Mouse (Mus musculus) thymus, postnatal 14 days (tissue): ENCODE data around the gene Epb41l2.
A peak's percentile ranks its signal among the peaks of the same experiment; 100 is the strongest.

Experiments
- DNase-seq: peaks from one replicate; pipeline ENCODE4 v3.0.0; 2021

Epb41l2 gene

GRCm38 (mm10) chr10:25365708-25366107 lies 6.1 kb downstream of the Epb41l2 start:
- DNase-seq = no peak

- no peak for DNase-seq
These were observed 7.1 kb downstream of the Epb41l2 start for GRCm38 (mm10) chr10:25366691-25367090.

GRCm38 (mm10) chr10:25368928-25369327 lies 9.3 kb downstream of the Epb41l2 start:
- no peak for DNase-seq

- no peak for DNase-seq
These were observed 10.1 kb downstream of the Epb41l2 start for GRCm38 (mm10) chr10:25369691-25370090.

- DNase-seq = no peak
These were observed 11.7 kb downstream of the Epb41l2 start for GRCm38 (mm10) chr10:25371336-25371735.

- DNase-seq = no peak
These were observed 12.3 kb downstream of the Epb41l2 start for GRCm38 (mm10) chr10:25371915-25372371.

- DNase-seq = no peak
These were observed 13.0 kb downstream of the Epb41l2 start for GRCm38 (mm10) chr10:25372510-25373148.

- no peak for DNase-seq
These were observed 15.4 kb downstream of the Epb41l2 start for GRCm38 (mm10) chr10:25375036-25375435.

- DNase-seq = no peak
These were observed 21.3 kb downstream of the Epb41l2 start for GRCm38 (mm10) chr10:25380746-25381481.

- no peak for DNase-seq
These were observed 22.4 kb downstream of the Epb41l2 start for GRCm38 (mm10) chr10:25381951-25382350.

- no peak for DNase-seq
These were observed 23.6 kb downstream of the Epb41l2 start for GRCm38 (mm10) chr10:25383171-25383570.

GRCm38 (mm10) chr10:25384391-25384790 lies 24.8 kb downstream of the Epb41l2 start:
- no peak for DNase-seq

GRCm38 (mm10) chr10:25385811-25386580 lies 26.4 kb downstream of the Epb41l2 start:
- DNase-seq = no peak

- DNase-seq = no peak
These were observed 27.3 kb downstream of the Epb41l2 start for GRCm38 (mm10) chr10:25386868-25387267.

- peak; percentile 43 for DNase-seq
These were observed 27.7 kb downstream of the Epb41l2 start for GRCm38 (mm10) chr10:25387268-25387667.

- DNase-seq = no peak
These were observed 33.2 kb downstream of the Epb41l2 start for GRCm38 (mm10) chr10:25392786-25393185.

GRCm38 (mm10) chr10:25393721-25394120 lies 34.1 kb downstream of the Epb41l2 start:
- DNase-seq = no peak

- no peak for DNase-seq
These were observed 35.8 kb downstream of the Epb41l2 start for GRCm38 (mm10) chr10:25395236-25395886.

GRCm38 (mm10) chr10:25396859-25397258 lies 37.3 kb downstream of the Epb41l2 start:
- DNase-seq = no peak

- no peak for DNase-seq
These were observed 38.4 kb downstream of the Epb41l2 start for GRCm38 (mm10) chr10:25397767-25398690.

GRCm38 (mm10) chr10:25399016-25399415 lies 39.4 kb downstream of the Epb41l2 start:
- no peak for DNase-seq

GRCm38 (mm10) chr10:25400076-25400475 lies 40.5 kb downstream of the Epb41l2 start:
- DNase-seq = no peak
